Mouse (Mus musculus) forebrain, embryonic 12.5 days (tissue): ENCODE measurements at regions not wholly inside any gene's neighbourhood (a gene's known extent, or its start where the extent isn't known, plus 50 kb on each side); places are given as distances from the start of the nearest gene placed in this dataset.

Experiments
- ATAC-seq: fragments of 200-750 bp; cut with Nextera tagmentation; 2 replicates; pipeline ENCODE4 v1.8.0; 2017; ENCODE audit warnings: moderate TSS enrichment; ENCODE audit not compliant: low FRiP score
- H3K27ac ChIP-seq: fragments of 300-500 bp; sonication (generic); 2 replicates; pipeline ENCODE4 v1.5.1; 2016; ENCODE audit warnings: mild to moderate bottlenecking
- H3K27me3 ChIP-seq: fragments of 300-500 bp; sonication (generic); 2 replicates; pipeline ENCODE4 v1.6.1; 2016; ENCODE audit warnings: mild to moderate bottlenecking
- H3K36me3 ChIP-seq: fragments of 300-500 bp; sonication (generic); replicated peaks from 2 replicates; pipeline ENCODE4 v1.6.1; 2016; ENCODE audit warnings: mild to moderate bottlenecking
- H3K4me1 ChIP-seq: fragments of 300-500 bp; sonication (generic); 2 replicates; pipeline ENCODE4 v1.6.1; 2016
- H3K4me2 ChIP-seq: fragments of 300-500 bp; sonication (generic); 2 replicates; pipeline ENCODE4 v1.6.1; 2016; ENCODE audit warnings: mild to moderate bottlenecking, moderate library complexity
- H3K4me3 ChIP-seq: fragments of 300-500 bp; sonication (generic); replicated peaks from 2 replicates; pipeline ENCODE4 v1.5.1; 2016; ENCODE audit warnings: mild to moderate bottlenecking
- H3K9ac ChIP-seq: fragments of 300-500 bp; sonication (generic); 2 replicates; pipeline ENCODE4 v1.6.1; 2016; ENCODE audit warnings: mild to moderate bottlenecking
- H3K9me3 ChIP-seq: fragments of 300-500 bp; sonication (generic); 2 replicates; pipeline ENCODE4 v1.6.1; 2016
- WGBS: fragments of 180-500 bp; shearing (Covaris S2); methylation state at CpG from one replicate; pipeline ENCODE4 v1.1.7; 2016; 5-methylcytosine and 5-hydroxymethylcytosine counted together

DNA sequence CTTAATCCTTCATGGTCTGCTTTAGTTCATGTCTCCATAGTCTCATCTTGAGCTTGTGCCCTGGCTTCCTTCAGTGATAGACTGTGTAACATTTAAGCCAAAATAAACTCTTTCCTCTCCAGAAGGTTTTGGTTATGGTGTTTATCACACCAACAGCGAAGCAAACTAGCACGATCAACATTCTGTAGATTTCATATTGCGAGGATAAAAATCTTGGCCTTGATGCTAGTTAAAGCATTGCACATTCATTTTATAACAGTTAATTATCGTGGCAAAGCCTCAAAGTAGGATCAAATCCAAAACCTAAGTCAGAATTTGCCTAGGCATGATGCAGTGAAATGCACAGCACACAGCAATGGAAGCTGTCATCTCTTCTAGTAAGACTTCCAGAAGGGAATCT is 1123.7 kb downstream of the Rapgef2 start:
- Histone ChIP-seq H3K9me3 (no peaks in the 10 kb centered on the region), H3K4me1 (no peaks in the 10 kb centered on the region), H3K9ac (no peak overlapping the region), H3K36me3 (no peaks in the 10 kb centered on the region), H3K27ac (no peak overlapping the region), H3K4me2 (no peak overlapping the region), H3K4me3 (no peak overlapping the region), H3K27me3 (no peaks in the 10 kb centered on the region)
- no peak for ATAC-seq
- WGBS = 89% methylated on average over 4 of the region's 4 CpGs

DNA sequence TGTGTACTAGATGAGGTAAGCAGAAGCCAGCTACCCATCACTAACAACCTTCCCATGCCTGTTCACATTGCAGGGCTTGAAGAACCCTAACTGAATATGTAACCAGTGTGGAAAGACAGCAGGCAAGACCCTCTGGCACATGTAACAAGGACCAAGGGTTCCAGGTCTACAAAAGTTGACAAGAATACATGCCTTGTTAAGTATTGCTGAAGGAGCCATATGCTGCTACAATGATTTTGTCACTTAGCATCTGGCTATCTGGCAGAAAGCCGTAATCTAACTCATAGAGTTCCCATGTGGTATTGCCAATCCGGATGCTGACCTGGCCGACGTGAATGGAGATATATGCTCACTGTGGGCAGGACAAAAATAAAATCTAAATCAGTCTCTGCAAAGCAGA is 1127.9 kb downstream of the Rapgef2 start:
- Histone ChIP-seq H3K9me3 (no peaks in the 10 kb centered on the region), H3K27ac (no peak overlapping the region), H3K27me3 (no peaks in the 10 kb centered on the region), H3K9ac (no peak overlapping the region), H3K36me3 (no peaks in the 10 kb centered on the region), H3K4me1 (no peaks in the 10 kb centered on the region), H3K4me2 (no peak overlapping the region), H3K4me3 (no peak overlapping the region)
- ATAC-seq = no peak
- WGBS = 86% methylated on average over 4 of the region's 4 CpGs
